In the genomic region with DNA sequence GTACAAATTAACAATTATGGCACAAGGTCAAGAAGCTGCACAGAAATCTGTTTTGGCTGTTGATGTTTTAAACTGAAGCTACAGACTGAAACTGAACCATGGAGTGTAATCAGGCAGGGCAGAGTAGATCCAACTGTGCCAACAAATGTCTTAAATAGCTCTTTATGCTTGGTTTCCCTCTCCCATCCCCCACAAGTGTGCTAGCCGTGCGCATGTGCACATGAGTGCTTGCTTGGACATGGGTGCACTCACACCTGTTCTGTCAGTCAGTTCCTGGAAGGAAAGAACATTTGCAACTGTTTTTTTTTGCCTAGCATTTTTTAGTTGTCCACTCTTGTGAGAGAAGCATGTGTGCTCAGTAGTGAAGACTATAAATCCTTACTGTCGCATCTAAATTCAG, we compare ENCODE assay signal across 13 mouse cellular contexts. TPM values are rescaled to one million over a fixed set of nuclear protein-coding genes. Genes with fewer than 3 reads are reported as not detected.
DNase-seq lines count a peak whose midpoint lies in the region; ATAC-seq and TF ChIP-seq lines count a peak whose summit lies in the region.
"Had no signal": no experiment of that assay in that cellular context is flagged by ENCODE, and none has a peak within 500 bp of the region (broad histone marks: within the 10 kb centered on the region; RNA-seq: fewer than 3 reads in every experiment).

No protein-coding gene starts in this region.

- H3K36me3 ChIP-seq in lung, postnatal 0 days (ENCODE audit: insufficient read depth, low read length), result peaks cover 9% of the 10 kb centered on the region

- WGBS in lung, postnatal 0 days, result 75% methylated on average over 3 of the region's 3 CpGs
- 17% methylated on average over 3 of the region's 3 CpGs for WGBS in cerebellum, adult 2 months

- H3K4me2 ChIP-seq in lung, postnatal 0 days (replicated peaks; ENCODE audit: low read depth, low read length), result no peak overlapping the region
- H3K4me2 ChIP-seq: liver, embryonic 11.5 days; neural tube, embryonic 13.5 days had no signal

- TF ChIP-seq CTCF in lung, postnatal 0 days (IDR thresholded peaks at IDR 0.05), result no peak
- TF ChIP-seq CTCF in cerebellum, adult 2 months (IDR thresholded peaks at IDR 0.05; ENCODE audit: borderline replicate concordance, insufficient read depth, low read depth, low read length), result no peak

- no peaks in the 10 kb centered on the region for H3K9me3 ChIP-seq in lung, postnatal 0 days (ENCODE audit: low read length)
- H3K9me3 ChIP-seq: neural tube, embryonic 13.5 days had no signal

- no peak overlapping the region for H3K4me3 ChIP-seq in lung, postnatal 0 days (ENCODE audit: low read depth, low read length)
- no peak overlapping the region for H3K4me3 ChIP-seq in cerebellum, adult 2 months (replicated peaks; ENCODE audit: insufficient read depth, low read depth, low read length)
- H3K4me3 ChIP-seq: heart, adult 2 months; neural tube, embryonic 13.5 days had no signal

- DNase-seq in lung, postnatal 0 days (ENCODE audit: low spot score), result peak; percentile 42
- no peak for DNase-seq in lung, postnatal 14 days
- peak; percentile 37 to 67 for DNase-seq in cerebellum, adult 2 months
- peak; percentile 58 for DNase-seq in gastrocnemius, postnatal 14 days
- DNase-seq in mesoderm, embryonic 11.5 days (ENCODE audit: low read depth, low spot score), result peak; percentile 32
- no peak for DNase-seq in urinary bladder, postnatal 14 days (ENCODE audit: low spot score)
- no peak for DNase-seq in layer of hippocampus, adult 11-12 months (ENCODE audit: low spot score)
- DNase-seq: heart, adult 2 months; layer of hippocampus, adult 9-11 months; right cerebral cortex, postnatal 14 days had no signal

- TF ChIP-seq POLR2A in cerebellum, adult 2 months (IDR thresholded peaks at IDR 0.05; ENCODE audit: borderline replicate concordance, insufficient read depth, low read length), result no peak

- no peak overlapping the region for H3K27ac ChIP-seq in lung, postnatal 0 days (ENCODE audit: low read length)
- no peak overlapping the region for H3K27ac ChIP-seq in cerebellum, adult 2 months (ENCODE audit: insufficient read depth, low read length)
- H3K27ac ChIP-seq: heart, adult 2 months; neural tube, embryonic 13.5 days had no signal

- no peak overlapping the region for H3K9ac ChIP-seq in lung, postnatal 0 days (replicated peaks; ENCODE audit: low read depth)
- H3K9ac ChIP-seq: neural tube, embryonic 13.5 days had no signal

- no peaks in the 10 kb centered on the region for H3K27me3 ChIP-seq in lung, postnatal 0 days (replicated peaks; ENCODE audit: insufficient read depth, low read length)
- no peaks in the 10 kb centered on the region for H3K27me3 ChIP-seq in cerebellum, adult 2 months (ENCODE audit: control insufficient read depth, insufficient read depth, low read length)
- H3K27me3 ChIP-seq: neural tube, embryonic 13.5 days had no signal

- intact Hi-C loops in gastrocnemius, postnatal 14 days (cut with DNase I; ENCODE audit: low total_unique reads), result no loop called here

- ATAC-seq in lung, postnatal 0 days, result 0 out of 2 replicates have a peak, but pooled peaks have one; percentile 50
- no peak for ATAC-seq in granulocyte monocyte progenitor cell, adult 5-6 weeks (replicated peaks; ENCODE audit: poor library complexity, severe bottlenecking)

- no peak for TF ChIP-seq EP300 in lung, postnatal 0 days (IDR thresholded peaks at IDR 0.05)

- peaks cover 10% of the 10 kb centered on the region; the same call in 1 of the 2 replicates for H3K4me1 ChIP-seq in lung, postnatal 0 days (ENCODE audit: insufficient read depth, low read depth, low read length)
- H3K4me1 ChIP-seq in cerebellum, adult 2 months (ENCODE audit: control insufficient read depth, insufficient read depth, low read length), result peaks cover 12% of the 10 kb centered on the region

RNA-seq across cellular contexts. Expression of a gene that starts 10.4 kb away (rescaled TPM):
- 51.1 and 54.8 TPM in 2 replicates for polyA plus RNA-seq in lung, postnatal 0 days (2015; fragmentation: Nextera tagmentation; extraction: Ambion mirVana)
- polyA plus RNA-seq in cerebellum, adult 2 months (2012; rRNA removed), result 25.5 and 26.9 TPM in 2 replicates
- 10 to 100 TPM; 67.7 to 78.5 TPM for total RNA-seq in gastrocnemius, postnatal 14 days (2021)
- 68.5 and 73.8 TPM in 2 replicates for total RNA-seq in granulocyte monocyte progenitor cell, adult 5-6 weeks (2014; fragmentation: Nextera tagmentation)
- total RNA-seq in granulocyte monocyte progenitor cell, adult 5-6 weeks (2017), result 30.2 and 36.9 TPM in 2 replicates

RNA-seq across cellular contexts. Expression of a gene that starts 11.5 kb away (rescaled TPM):
- polyA plus RNA-seq in lung, postnatal 0 days (2015; fragmentation: Nextera tagmentation; extraction: Ambion mirVana), result 55.2 and 58.3 TPM in 2 replicates
- polyA plus RNA-seq in cerebellum, adult 2 months (2012; rRNA removed), result 55.5 and 57.7 TPM in 2 replicates
- 10 to 100 TPM; 49.5 to 55.4 TPM for total RNA-seq in gastrocnemius, postnatal 14 days (2021)
- total RNA-seq in granulocyte monocyte progenitor cell, adult 5-6 weeks (2014; fragmentation: Nextera tagmentation), result 51.8 and 69.8 TPM in 2 replicates
- 50.8 and 52.6 TPM in 2 replicates for total RNA-seq in granulocyte monocyte progenitor cell, adult 5-6 weeks (2017)

Comparison
In these comparisons a context has a peak if more than half of its experiments do, and no peak if none do; other contexts are left out.
1. DNase-seq: peak in lung, postnatal 0 days (single experiment), cerebellum, adult 2 months (2 of 2), gastrocnemius, postnatal 14 days (single experiment) and mesoderm, embryonic 11.5 days (single experiment); none in lung, postnatal 14 days (single experiment), urinary bladder, postnatal 14 days (single experiment) and layer of hippocampus, adult 11-12 months (single experiment).